Mouse (Mus musculus) heart, postnatal 0 days (tissue): ENCODE measurements at regions not wholly inside any gene's neighbourhood (a gene's known extent, or its start where the extent isn't known, plus 50 kb on each side); places are given as distances from the start of the nearest gene placed in this dataset.

Source experiments
- ATAC-seq: fragments of 200-750 bp; cut with Nextera tagmentation; 2 replicates; pipeline ENCODE4 v1.8.0; 2017; ENCODE audit warnings: low read depth, moderate number of reproducible peaks, moderate library complexity; ENCODE audit not compliant: insufficient read depth
- DNase-seq: peaks from one replicate; pipeline ENCODE4 v3.0.0-alpha.2; 2016; ENCODE audit warnings: low spot score
- H3K27ac ChIP-seq: fragments of 300-500 bp; sonication (generic); 2 replicates; pipeline ENCODE4 v1.5.1; 2014; ENCODE audit warnings: low read depth, mild to moderate bottlenecking
- H3K27me3 ChIP-seq: fragments of 300-500 bp; sonication (generic); 2 replicates; pipeline ENCODE4 v1.6.1; 2014; ENCODE audit warnings: low read length, mixed read lengths; ENCODE audit not compliant: control insufficient read depth, insufficient read depth
- H3K36me3 ChIP-seq: fragments of 300-500 bp; sonication (generic); replicated peaks from 2 replicates; pipeline ENCODE4 v1.6.1; 2014; ENCODE audit warnings: low read length, mixed read lengths; ENCODE audit not compliant: control insufficient read depth, insufficient read depth
- H3K4me1 ChIP-seq: fragments of 300-500 bp; sonication (generic); 2 replicates; pipeline ENCODE4 v1.6.1; 2014; ENCODE audit warnings: antibody characterized with exemption; ENCODE audit not compliant: control insufficient read depth, insufficient read depth
- H3K4me2 ChIP-seq: fragments of 300-500 bp; sonication (generic); 2 replicates; pipeline ENCODE4 v1.6.1; 2014; ENCODE audit warnings: low read depth, mild to moderate bottlenecking, low read length, moderate library complexity
- H3K4me3 ChIP-seq: fragments of 300-500 bp; sonication (generic); 2 replicates; pipeline ENCODE4 v1.5.1; 2014; ENCODE audit warnings: low read depth, low read length
- H3K9ac ChIP-seq: fragments of 300-500 bp; sonication (generic); replicated peaks from 2 replicates; pipeline ENCODE4 v1.6.1; 2014; ENCODE audit warnings: low read depth, low read length, mixed read lengths
- H3K9me3 ChIP-seq: fragments of 300-500 bp; sonication (generic); replicated peaks from 2 replicates; pipeline ENCODE4 v1.6.1; 2016; ENCODE audit warnings: low read length; ENCODE audit not compliant: control insufficient read depth
- CTCF ChIP-seq: IDR thresholded peaks from 2 replicates; pipeline ENCODE4 v1.5.1; 2016; ENCODE audit warnings: antibody characterized with exemption, control low read depth, low read depth
- EP300 ChIP-seq: IDR thresholded peaks from 2 replicates; pipeline ENCODE4 v1.6.1; 2016; ENCODE audit warnings: antibody characterized with exemption, low read depth
- WGBS: fragments of 180-500 bp; shearing (Covaris S2); extraction: QIAGEN DNeasy Blood & Tissue Kit; methylation state at CpG from one replicate; pipeline ENCODE4 v1.1.7; 2014; 5-methylcytosine and 5-hydroxymethylcytosine counted together

GRCm38 (mm10) chr8:35979638-35980255 is 214.2 kb downstream of the Gm19410 start:
- H3K9me3 ChIP-seq = no peaks in the 10 kb centered on the region
- no peaks in the 10 kb centered on the region for H3K36me3 ChIP-seq
- H3K27me3 ChIP-seq = no peaks in the 10 kb centered on the region
- ATAC-seq (no peak), DNase-seq (no peak)
- H3K9ac ChIP-seq = no peak overlapping the region
- TF ChIP-seq CTCF (no peak), EP300 (no peak)
- H3K4me2 ChIP-seq = no peak overlapping the region
- H3K4me3 ChIP-seq = no peak overlapping the region
- 0 out of 2 replicates have a peak, but pooled peaks cover 2% of the 10 kb centered on the region for H3K4me1 ChIP-seq
- 86% methylated on average over 9 of the region's 9 CpGs for WGBS
- no peak overlapping the region for H3K27ac ChIP-seq

- 61% methylated on average over 2 of the region's 2 CpGs for WGBS
- Histone ChIP-seq H3K36me3 (no peaks in the 10 kb centered on the region), H3K27me3 (no peaks in the 10 kb centered on the region), H3K27ac (no peak overlapping the region), H3K4me3 (no peak overlapping the region), H3K4me1 (no peaks in the 10 kb centered on the region), H3K9me3 (no peaks in the 10 kb centered on the region), H3K4me2 (no peak overlapping the region), H3K9ac (no peak overlapping the region)
- DNase-seq (no peak), ATAC-seq (no peak)
- TF ChIP-seq EP300 (no peak), CTCF (no peak)
These were observed 217.5 kb downstream of the Gm19410 start for GRCm38 (mm10) chr8:35983083-35983482.

GRCm38 (mm10) chr8:35985152-35985689 is 219.6 kb downstream of the Gm19410 start:
- no peak overlapping the region for H3K27ac ChIP-seq
- no peaks in the 10 kb centered on the region for H3K27me3 ChIP-seq
- H3K4me2 ChIP-seq = no peak overlapping the region
- no peak overlapping the region for H3K9ac ChIP-seq
- no peak overlapping the region for H3K4me3 ChIP-seq
- 24% methylated on average over 5 of the region's 5 CpGs for WGBS
- ATAC-seq (no peak), DNase-seq (peak; percentile 32)
- TF ChIP-seq CTCF (no peak), EP300 (no peak)
- H3K4me1 ChIP-seq = no peaks in the 10 kb centered on the region
- no peaks in the 10 kb centered on the region for H3K36me3 ChIP-seq
- H3K9me3 ChIP-seq = no peaks in the 10 kb centered on the region

- Histone ChIP-seq H3K4me3 (no peak overlapping the region), H3K4me2 (no peak overlapping the region), H3K9me3 (no peaks in the 10 kb centered on the region), H3K36me3 (no peaks in the 10 kb centered on the region), H3K27me3 (no peaks in the 10 kb centered on the region), H3K27ac (no peak overlapping the region), H3K4me1 (no peaks in the 10 kb centered on the region), H3K9ac (no peak overlapping the region)
- ATAC-seq = no peak
- TF ChIP-seq EP300 = no peak
- no peak for TF ChIP-seq CTCF
- DNase-seq = no peak
- WGBS = 71% methylated on average over 5 of the region's 5 CpGs
These were observed 221.7 kb downstream of the Gm19410 start for GRCm38 (mm10) chr8:35987327-35987726.

- Histone ChIP-seq H3K9me3 (no peaks in the 10 kb centered on the region), H3K36me3 (no peaks in the 10 kb centered on the region), H3K27ac (no peak overlapping the region), H3K4me1 (no peaks in the 10 kb centered on the region), H3K9ac (no peak overlapping the region), H3K27me3 (no peaks in the 10 kb centered on the region), H3K4me2 (no peak overlapping the region), H3K4me3 (no peak overlapping the region)
- 86% methylated on average over 5 of the region's 5 CpGs for WGBS
- TF ChIP-seq EP300 (no peak), CTCF (no peak)
- DNase-seq (no peak), ATAC-seq (no peak)
These were observed 225.4 kb downstream of the Gm19410 start for GRCm38 (mm10) chr8:35991013-35991412.

GRCm38 (mm10) chr8:35991936-35992603 is 226.5 kb downstream of the Gm19410 start:
- no peak for TF ChIP-seq CTCF
- no peak for TF ChIP-seq EP300
- Histone ChIP-seq H3K4me1 (no peaks in the 10 kb centered on the region), H3K27me3 (no peaks in the 10 kb centered on the region), H3K4me2 (no peak overlapping the region), H3K36me3 (no peaks in the 10 kb centered on the region), H3K9me3 (no peaks in the 10 kb centered on the region), H3K4me3 (no peak overlapping the region), H3K9ac (no peak overlapping the region), H3K27ac (no peak overlapping the region)
- ATAC-seq (no peak), DNase-seq (no peak)
- WGBS = 83% methylated on average over 9 of the region's 9 CpGs
